Mouse (Mus musculus) midbrain, postnatal 0 days (tissue): ENCODE data around the gene Hes5. TPM values are rescaled to one million over a fixed set of nuclear protein-coding genes. Genes with fewer than 3 reads are reported as not detected.

Experiments used
- ATAC-seq: fragments of 200-750 bp; cut with Nextera tagmentation; 2 replicates; pipeline ENCODE4 v1.8.0; 2017; ENCODE audit warnings: moderate number of reproducible peaks, mild to moderate bottlenecking, moderate TSS enrichment, moderate library complexity; ENCODE audit not compliant: low FRiP score
- DNase-seq: peaks from one replicate; pipeline ENCODE4 v3.0.0-alpha.2; 2015; ENCODE audit warnings: low spot score
- H3K27ac ChIP-seq: fragments of 300-500 bp; sonication (generic); 2 replicates; pipeline ENCODE4 v1.5.1; 2014; ENCODE audit warnings: low read depth, mild to moderate bottlenecking, low read length, mixed read lengths
- H3K27me3 ChIP-seq: fragments of 300-500 bp; sonication (generic); 2 replicates; pipeline ENCODE4 v1.6.1; 2014; ENCODE audit warnings: low read length, control low read depth, mixed read lengths; ENCODE audit not compliant: insufficient read depth
- H3K36me3 ChIP-seq: fragments of 300-500 bp; sonication (generic); 2 replicates; pipeline ENCODE4 v1.6.1; 2014; ENCODE audit warnings: low read length, control low read depth, mixed read lengths; ENCODE audit not compliant: insufficient read depth
- H3K4me1 ChIP-seq: fragments of 300-500 bp; sonication (generic); 2 replicates; pipeline ENCODE4 v1.6.1; 2014; ENCODE audit warnings: mild to moderate bottlenecking, control low read depth, antibody characterized with exemption, low read length, mixed read lengths; ENCODE audit not compliant: insufficient read depth
- H3K4me2 ChIP-seq: fragments of 300-500 bp; sonication (generic); 2 replicates; pipeline ENCODE4 v1.6.1; 2014; ENCODE audit warnings: low read depth, mild to moderate bottlenecking, low read length, mixed read lengths; ENCODE audit not compliant: poor library complexity, severe bottlenecking
- H3K4me3 ChIP-seq: fragments of 300-500 bp; sonication (generic); 2 replicates; pipeline ENCODE4 v1.5.1; 2014; ENCODE audit warnings: low read depth, mild to moderate bottlenecking, low read length, moderate library complexity
- H3K9ac ChIP-seq: fragments of 300-500 bp; sonication (generic); replicated peaks from 2 replicates; pipeline ENCODE4 v1.6.1; 2014; ENCODE audit warnings: mild to moderate bottlenecking, low read length, moderate library complexity, mixed read lengths; ENCODE audit not compliant: poor library complexity, severe bottlenecking
- H3K9me3 ChIP-seq: fragments of 300-500 bp; sonication (generic); 2 replicates; pipeline ENCODE4 v1.6.1; 2016; ENCODE audit warnings: low read length, control low read depth
- CTCF ChIP-seq: IDR thresholded peaks from 2 replicates; pipeline ENCODE4 v1.5.1; 2016; ENCODE audit warnings: antibody characterized with exemption, mild to moderate bottlenecking
- WGBS: fragments of 180-500 bp; shearing (Covaris S2); extraction: QIAGEN DNeasy Blood & Tissue Kit; methylation state at CpG from one replicate; pipeline ENCODE4 v1.1.7; 2014; 5-methylcytosine and 5-hydroxymethylcytosine counted together
- polyA plus RNA-seq: library from polyadenylated mRNA; unstranded; fragments of >200 nt; fragmentation: Nextera tagmentation; extraction: Ambion mirVana; gene quantifications from 2 replicates; pipeline ENCODE4 v1.2.1, GENCODE M21; 2015
- total RNA-seq: library from RNA; depleted of rRNA; stranded (reverse); fragments of >200 nt; gene quantifications from 2 replicates; pipeline ENCODE4 v1.2.3, GENCODE M21; 2014

Hes5 gene
- total and polyA plus RNA-seq, 2 experiments from 2014 or later: 111 to 165 TPM

- TF ChIP-seq CTCF: no peak
- peak overlapping the region; percentile 73 for H3K9ac ChIP-seq
- H3K36me3 ChIP-seq: no peaks in the 10 kb centered on the region
- no peaks in the 10 kb centered on the region for H3K9me3 ChIP-seq
- H3K4me2 ChIP-seq: peak overlapping the region; percentile 92
- peaks cover 24% of the 10 kb centered on the region; the same call in 1 of the 2 replicates for H3K4me1 ChIP-seq
- ATAC-seq (no peak; the same call in 1 of the 2 replicates), DNase-seq (no peak)
- H3K4me3 ChIP-seq: peak overlapping the region; percentile 76
- peak overlapping the region; percentile 55; the same call in 1 of the 2 replicates for H3K27ac ChIP-seq
- WGBS: 10% methylated on average over 20 of the region's 20 CpGs
- no peaks in the 10 kb centered on the region for H3K27me3 ChIP-seq
Observed at GRCm38 (mm10) chr4:154960021-154960689, 568 bp upstream of the Hes5 start.

- no peaks in the 10 kb centered on the region for H3K27me3 ChIP-seq
- TF ChIP-seq CTCF: 0 out of 2 replicates have a peak, but pooled peaks have one; percentile 34
- under 1% methylated on average over 35 of the region's 47 CpGs for WGBS
- H3K9me3 ChIP-seq: no peaks in the 10 kb centered on the region
- H3K4me1 ChIP-seq: peaks cover 32% of the 10 kb centered on the region; the same call in 1 of the 2 replicates
- peak overlapping the region; percentile 92 for H3K4me2 ChIP-seq
- DNase-seq: peak; percentile 24
- H3K36me3 ChIP-seq: no peaks in the 10 kb centered on the region
- ATAC-seq: no peak
- H3K9ac ChIP-seq: peak overlapping the region; percentile 73
- H3K4me3 ChIP-seq: peak overlapping the region; percentile 76
- peak overlapping the region; percentile 71 for H3K27ac ChIP-seq
Observed at GRCm38 (mm10) chr4:154961226-154961738, 559 bp downstream of the Hes5 start.

- H3K4me2 ChIP-seq: peak overlapping the region; percentile 92
- no peaks in the 10 kb centered on the region for H3K9me3 ChIP-seq
- no peaks in the 10 kb centered on the region for H3K36me3 ChIP-seq
- ATAC-seq (no peak), DNase-seq (no peak)
- TF ChIP-seq CTCF: no peak
- WGBS: 7% methylated on average over 13 of the region's 13 CpGs
- H3K27me3 ChIP-seq: no peaks in the 10 kb centered on the region
- peak overlapping the region; percentile 76 for H3K4me3 ChIP-seq
- H3K9ac ChIP-seq: peak overlapping the region; percentile 73
- peak overlapping the region; percentile 71 for H3K27ac ChIP-seq
- H3K4me1 ChIP-seq: peaks cover 35% of the 10 kb centered on the region; the same call in 1 of the 2 replicates
Observed at GRCm38 (mm10) chr4:154961911-154962310, 1.2 kb downstream of the Hes5 start.

- H3K9ac ChIP-seq: peak overlapping the region; percentile 73
- no peaks in the 10 kb centered on the region for H3K27me3 ChIP-seq
- no peak for DNase-seq
- H3K9me3 ChIP-seq: no peaks in the 10 kb centered on the region
- WGBS: 27% methylated on average over 7 of the region's 7 CpGs
- peaks cover 35% of the 10 kb centered on the region; the same call in 1 of the 2 replicates for H3K4me1 ChIP-seq
- peak overlapping the region; percentile 76 for H3K4me3 ChIP-seq
- no peak for TF ChIP-seq CTCF
- H3K36me3 ChIP-seq: no peaks in the 10 kb centered on the region
- peak overlapping the region; percentile 95 for H3K27ac ChIP-seq
- H3K4me2 ChIP-seq: peak overlapping the region; percentile 92
- ATAC-seq: no peak
Observed at GRCm38 (mm10) chr4:154962683-154963082, 2.0 kb downstream of the Hes5 start.

- Histone ChIP-seq H3K4me1 (peaks cover 32% of the 10 kb centered on the region; the same call in 1 of the 2 replicates), H3K4me2 (peak overlapping the region; percentile 92), H3K9me3 (no peaks in the 10 kb centered on the region), H3K36me3 (no peaks in the 10 kb centered on the region), H3K4me3 (peak overlapping the region; percentile 76), H3K27me3 (no peaks in the 10 kb centered on the region), H3K27ac (peak overlapping the region; percentile 95), H3K9ac (peak overlapping the region; percentile 86)
- no peak for TF ChIP-seq CTCF
- ATAC-seq (no peak), DNase-seq (peak; percentile 22)
- 7% methylated on average over 11 of the region's 11 CpGs for WGBS
Observed at GRCm38 (mm10) chr4:154963190-154963836, 2.6 kb downstream of the Hes5 start.
